Mouse (Mus musculus): ENCODE measurements around the gene Palm2.

GRCm38 (mm10) chr4:57424011-57424410 is 10.0 kb upstream of the Palm2 start:
- TF ChIP-seq POLR2A (IDR thresholded peaks at IDR 0.05; ENCODE audit: borderline replicate concordance, low read depth, low read length) (no peak), CTCF (IDR thresholded peaks at IDR 0.05; ENCODE audit: low read depth, low read length) (no peak)
